Mouse (Mus musculus) spleen, adult 2 months (tissue): Measurements from ENCODE around the gene Bcr. TPM values are rescaled to one million over a fixed set of nuclear protein-coding genes. Genes with fewer than 3 reads are reported as not detected.

ENCODE experiments used
- DNase-seq, 2 experiments: peaks; one replicate each; pipeline versions ENCODE4 v3.0.0 to v3.0.0-alpha.2; 2012 to 2021; ENCODE audit warnings: low spot score in 2 of 2, low read depth in 1 of 2
- H3K27ac ChIP-seq: fragments of 200-500 bp; 2 replicates; pipeline ENCODE4 v1.5.1; 2012; ENCODE audit warnings: low read length, inconsistent platforms; ENCODE audit not compliant: insufficient read depth
- H3K27me3 ChIP-seq: fragments of 200-500 bp; 2 replicates; pipeline ENCODE4 v1.6.1; 2012; ENCODE audit warnings: mild to moderate bottlenecking, moderate library complexity, low read length, inconsistent platforms; ENCODE audit not compliant: control insufficient read depth, insufficient read depth
- H3K36me3 ChIP-seq: fragments of 200-500 bp; 2 replicates; pipeline ENCODE4 v1.6.1; 2012; ENCODE audit warnings: mild to moderate bottlenecking, low read length, inconsistent platforms; ENCODE audit not compliant: control insufficient read depth, insufficient read depth
- H3K4me1 ChIP-seq: fragments of 200-500 bp; 2 replicates; pipeline ENCODE4 v1.6.1; 2011; ENCODE audit warnings: inconsistent platforms; ENCODE audit not compliant: control insufficient read depth, insufficient read depth, insufficient read length
- H3K4me3 ChIP-seq: fragments of 200-500 bp; 2 replicates; pipeline ENCODE4 v1.5.1; 2011; ENCODE audit warnings: mild to moderate bottlenecking, inconsistent platforms; ENCODE audit not compliant: insufficient read depth, insufficient read length; ENCODE audit errors: extremely low read depth
- CTCF ChIP-seq: fragments of 200-500 bp; IDR thresholded peaks from 2 replicates; pipeline ENCODE4 v1.5.1; 2011; ENCODE audit warnings: mild to moderate bottlenecking, inconsistent platforms; ENCODE audit not compliant: insufficient read depth, insufficient read length, insufficient replicate concordance; ENCODE audit errors: extremely low read depth
- POLR2A ChIP-seq: fragments of 200-500 bp; IDR thresholded peaks from 2 replicates; pipeline ENCODE4 v1.6.1; 2011; ENCODE audit warnings: low read depth, low read length, inconsistent platforms
- WGBS: fragments of 180-500 bp; shearing (Covaris S2); methylation state at CpG from one replicate; pipeline ENCODE4 v1.1.7; 2018; 5-methylcytosine and 5-hydroxymethylcytosine counted together
- polyA plus RNA-seq: library from polyadenylated mRNA; depleted of rRNA; stranded (reverse); fragments of >200 nt; gene quantifications from 2 replicates; pipeline ENCODE4 v1.2.3, GENCODE M21; 2012

Gene Bcr
- polyA plus RNA-seq, 1 experiment = 17.8 TPM

- no peak overlapping the region for H3K27ac ChIP-seq
- no peak overlapping the region for H3K4me3 ChIP-seq
- H3K36me3 ChIP-seq = peaks cover 13% of the 10 kb centered on the region
- no peak for TF ChIP-seq CTCF
- TF ChIP-seq POLR2A = no peak
- H3K4me1 ChIP-seq = peaks cover 3% of the 10 kb centered on the region; the same call in 1 of the 2 replicates
- H3K27me3 ChIP-seq = no peaks in the 10 kb centered on the region
- 88% methylated on average over 9 of the region's 9 CpGs for WGBS
- DNase-seq = no peak
Observed at GRCm38 (mm10) chr10:75184826-75185225, 124.4 kb downstream of the Bcr start.

DNA sequence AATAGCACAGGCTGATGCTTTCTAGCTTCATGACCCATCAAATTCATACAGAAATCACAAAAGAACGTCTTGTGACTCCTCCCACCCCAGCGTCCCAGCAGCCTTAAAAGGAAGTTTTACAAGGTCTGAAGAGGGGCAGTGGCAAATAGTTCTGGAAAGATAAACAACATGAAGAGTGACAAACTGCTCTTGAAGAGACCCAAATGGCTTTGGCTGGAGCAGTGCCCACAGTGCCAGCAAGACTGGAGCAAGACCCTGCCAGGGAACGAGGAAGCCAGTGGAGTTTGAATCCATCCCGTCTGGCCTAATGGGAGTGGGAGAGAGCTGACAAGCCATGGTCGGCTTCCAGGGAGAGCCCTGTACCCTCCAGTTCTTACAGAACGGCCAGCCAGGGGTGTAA lies 126.2 kb downstream of the Bcr start:
- H3K36me3 ChIP-seq = peaks cover 3% of the 10 kb centered on the region
- WGBS = 61% methylated on average over 6 of the region's 6 CpGs
- TF ChIP-seq CTCF (no peak), POLR2A (no peak)
- no peak overlapping the region for H3K27ac ChIP-seq
- no peak overlapping the region for H3K4me3 ChIP-seq
- peaks cover 3% of the 10 kb centered on the region; the same call in 1 of the 2 replicates for H3K4me1 ChIP-seq
- H3K27me3 ChIP-seq = no peaks in the 10 kb centered on the region
- no peak for DNase-seq

GRCm38 (mm10) chr10:75187366-75188056 lies 127.1 kb downstream of the Bcr start:
- no peak for TF ChIP-seq CTCF
- no peak for TF ChIP-seq POLR2A
- 45% methylated on average over 8 of the region's 8 CpGs for WGBS
- Histone ChIP-seq H3K27ac (no peak overlapping the region), H3K4me1 (peaks cover 3% of the 10 kb centered on the region; the same call in 1 of the 2 replicates), H3K27me3 (no peaks in the 10 kb centered on the region), H3K36me3 (peaks cover 2% of the 10 kb centered on the region), H3K4me3 (no peak overlapping the region)
- no peak for DNase-seq

DNA sequence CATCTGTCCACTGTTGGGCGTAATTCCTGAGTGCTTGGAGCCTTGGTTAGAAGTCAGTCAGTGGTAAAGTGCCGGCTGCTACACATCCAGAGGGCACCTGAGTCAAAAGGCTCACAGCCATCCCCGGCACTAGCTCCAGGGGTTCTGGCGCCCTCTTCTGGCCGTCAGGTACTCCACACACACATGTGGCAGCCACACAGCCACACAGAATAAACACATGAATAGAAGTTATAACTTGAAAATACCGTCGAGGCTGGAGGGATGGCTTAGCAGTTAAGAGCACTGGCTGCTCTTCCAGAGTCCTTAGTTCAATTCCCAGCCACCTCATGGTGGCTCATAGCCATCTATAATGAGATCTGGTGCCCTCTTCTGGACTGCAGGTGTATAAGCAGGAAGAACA lies 131.3 kb downstream of the Bcr start:
- no peaks in the 10 kb centered on the region for H3K27me3 ChIP-seq
- DNase-seq = no peak
- 71% methylated on average over 7 of the region's 7 CpGs for WGBS
- H3K4me3 ChIP-seq = no peak overlapping the region
- H3K36me3 ChIP-seq = no peaks in the 10 kb centered on the region
- TF ChIP-seq CTCF = no peak
- TF ChIP-seq POLR2A = no peak
- peaks cover 3% of the 10 kb centered on the region; the same call in 1 of the 2 replicates for H3K4me1 ChIP-seq
- no peak overlapping the region for H3K27ac ChIP-seq

- Histone ChIP-seq H3K4me1 (no peaks in the 10 kb centered on the region), H3K36me3 (no peaks in the 10 kb centered on the region), H3K27ac (no peak overlapping the region), H3K27me3 (no peaks in the 10 kb centered on the region), H3K4me3 (no peak overlapping the region)
- no peak for DNase-seq
- 94% methylated on average over 1 of the region's 1 CpGs for WGBS
- TF ChIP-seq POLR2A (no peak), CTCF (no peak)
Observed at GRCm38 (mm10) chr10:75197817-75198216, 137.4 kb downstream of the Bcr start.

GRCm38 (mm10) chr10:75200733-75201132 lies 140.3 kb downstream of the Bcr start:
- WGBS = 82% methylated on average over 1 of the region's 1 CpGs

DNA sequence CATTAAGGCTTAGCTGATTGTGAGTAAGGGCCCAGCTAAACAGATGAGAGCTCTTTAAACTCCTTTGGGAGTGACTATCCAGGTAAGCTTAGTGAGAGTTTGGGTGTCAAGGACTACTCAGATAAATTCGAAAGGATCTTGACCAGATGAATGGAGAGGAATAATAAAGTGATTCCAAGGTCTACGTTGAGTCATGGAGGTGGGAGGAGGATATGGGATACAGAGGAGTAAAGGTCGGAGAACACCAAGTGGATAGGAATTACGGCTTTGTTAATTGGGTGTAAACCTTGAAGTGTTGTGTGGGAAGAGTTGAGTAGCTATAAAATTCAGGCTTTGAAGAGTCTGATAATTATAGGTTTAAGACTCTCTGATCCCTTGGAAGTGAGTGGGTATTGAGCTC lies 145.8 kb downstream of the Bcr start:
- Histone ChIP-seq H3K27ac (no peak overlapping the region), H3K4me3 (no peak overlapping the region), H3K27me3 (no peaks in the 10 kb centered on the region), H3K36me3 (no peaks in the 10 kb centered on the region), H3K4me1 (no peaks in the 10 kb centered on the region)
- DNase-seq = no peak
- TF ChIP-seq CTCF = no peak
- TF ChIP-seq POLR2A = no peak
- WGBS = 90% methylated on average over 4 of the region's 4 CpGs

More at GRCm38 (mm10) chr10:75200733-75201132, 140.3 kb downstream of the Bcr start:
- Histone ChIP-seq H3K27me3 (no peaks in the 10 kb centered on the region), H3K27ac (no peak overlapping the region), H3K4me1 (no peaks in the 10 kb centered on the region), H3K36me3 (no peaks in the 10 kb centered on the region), H3K4me3 (no peak overlapping the region)
- TF ChIP-seq POLR2A = no peak
- TF ChIP-seq CTCF = no peak
- DNase-seq = no peak
